Mouse (Mus musculus): ENCODE results near the gene Nedd4.

Nedd4 gene

DNA sequence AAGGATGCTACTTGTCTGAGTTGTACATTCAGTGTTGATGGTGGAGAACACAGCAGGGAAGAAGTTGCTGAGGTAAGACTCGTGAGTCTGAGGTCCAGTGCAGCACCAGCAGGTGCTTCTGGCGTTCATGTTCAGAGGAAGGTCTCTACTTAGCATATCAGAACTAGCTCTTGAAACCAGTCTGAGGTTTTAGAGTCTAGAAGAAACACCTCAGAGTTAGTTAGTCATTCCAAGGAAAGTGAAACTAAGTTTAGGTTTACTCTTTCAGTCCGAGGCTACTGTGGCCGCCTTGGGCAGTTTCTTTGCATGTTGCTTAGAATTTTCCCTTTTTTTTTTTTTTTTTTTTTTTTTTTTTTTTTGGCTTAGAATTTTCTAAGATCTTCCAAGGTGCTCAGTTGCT is 16.6 kb downstream of the Nedd4 start:
- DNase-seq (ENCODE audit: inconsistent ontology term) = no peak

DNA sequence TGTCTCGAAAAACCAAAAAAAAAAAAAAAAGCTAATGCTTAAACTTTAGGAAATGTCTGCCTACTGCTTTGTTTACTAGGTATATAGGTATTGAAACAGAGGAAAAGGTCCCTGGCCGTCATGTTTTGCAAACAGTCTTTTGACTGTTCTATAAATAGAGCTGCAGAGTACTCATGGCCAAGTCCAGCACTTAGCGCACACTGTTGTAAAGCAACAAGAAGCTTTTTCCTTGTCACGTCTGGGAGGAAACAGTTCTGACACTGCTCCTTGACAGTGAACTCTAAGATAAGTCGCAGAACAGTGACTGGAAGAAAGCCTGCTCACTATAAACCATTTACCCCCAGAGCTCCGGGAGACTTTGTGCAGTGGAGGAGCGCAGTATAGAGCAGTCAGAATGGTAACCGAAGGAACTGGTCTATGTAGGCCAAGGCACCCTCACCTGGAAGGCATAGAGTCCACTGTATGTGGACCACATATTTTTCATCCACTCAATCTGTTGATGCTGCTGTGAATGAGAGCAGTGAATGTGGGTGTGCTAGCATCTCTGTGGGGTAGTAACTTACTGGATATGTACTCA is 19.6 kb downstream of the Nedd4 start:
- no peak for DNase-seq (ENCODE audit: inconsistent ontology term)

DNA sequence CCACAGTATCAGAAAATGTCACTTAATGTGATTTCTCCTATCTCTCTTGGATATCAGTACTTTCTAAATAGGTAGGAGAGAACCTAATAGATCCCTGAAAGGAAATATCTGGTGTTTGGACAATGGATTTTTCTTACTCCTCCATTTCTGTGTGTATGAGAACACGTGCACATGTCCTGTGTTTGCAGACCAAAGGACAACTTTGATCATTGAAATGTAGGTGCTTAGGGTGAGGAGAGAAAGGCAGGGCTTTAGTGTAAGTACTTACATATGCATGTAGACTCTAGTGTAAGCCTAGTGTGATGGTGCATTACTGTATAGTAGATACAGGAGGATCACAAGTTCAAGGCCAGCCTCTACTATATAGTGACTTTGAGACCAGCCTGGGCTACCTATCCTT is 21.1 kb downstream of the Nedd4 start:
- no peak for DNase-seq (ENCODE audit: inconsistent ontology term)

DNA sequence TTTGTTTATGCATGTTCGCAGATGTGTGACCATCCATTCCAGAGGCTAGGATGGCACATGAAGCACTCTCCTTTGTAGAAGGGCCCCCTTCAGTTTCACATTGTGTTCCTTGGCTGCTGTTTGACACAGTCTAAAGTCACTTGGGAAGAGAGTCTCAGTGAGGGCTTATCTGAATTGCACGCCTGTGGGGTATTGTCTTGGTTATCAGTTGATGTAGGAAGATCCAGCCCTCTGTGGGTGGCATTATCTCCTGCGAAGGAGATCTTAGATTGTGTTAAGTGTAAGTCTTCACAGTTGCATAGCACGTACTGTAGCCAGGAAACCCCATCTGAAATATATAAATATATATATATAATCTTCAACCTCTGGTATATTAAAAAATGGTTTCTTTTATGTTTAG is 23.1 kb downstream of the Nedd4 start:
- no peak for DNase-seq (ENCODE audit: inconsistent ontology term)

DNA sequence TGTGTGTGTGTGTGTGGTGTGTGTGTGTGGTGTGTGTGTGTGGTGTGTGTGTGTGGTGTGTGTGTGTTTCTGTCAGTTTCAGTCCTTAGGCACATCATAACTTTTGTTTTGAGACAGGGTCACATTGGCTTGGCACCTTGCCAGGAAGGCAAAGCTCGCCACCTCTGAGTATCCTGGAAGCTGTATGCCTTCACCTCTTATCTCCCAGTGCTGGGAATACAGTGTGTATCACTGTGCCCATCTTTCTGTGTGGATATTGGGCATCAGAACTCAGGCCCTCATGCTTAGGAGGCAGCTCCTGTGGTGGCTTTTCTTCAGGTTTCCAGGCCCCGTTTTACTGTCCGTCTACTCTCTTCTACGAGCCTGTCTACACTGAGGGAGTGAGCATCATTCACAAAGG is 24.4 kb downstream of the Nedd4 start:
- no peak for DNase-seq (ENCODE audit: inconsistent ontology term)

DNA sequence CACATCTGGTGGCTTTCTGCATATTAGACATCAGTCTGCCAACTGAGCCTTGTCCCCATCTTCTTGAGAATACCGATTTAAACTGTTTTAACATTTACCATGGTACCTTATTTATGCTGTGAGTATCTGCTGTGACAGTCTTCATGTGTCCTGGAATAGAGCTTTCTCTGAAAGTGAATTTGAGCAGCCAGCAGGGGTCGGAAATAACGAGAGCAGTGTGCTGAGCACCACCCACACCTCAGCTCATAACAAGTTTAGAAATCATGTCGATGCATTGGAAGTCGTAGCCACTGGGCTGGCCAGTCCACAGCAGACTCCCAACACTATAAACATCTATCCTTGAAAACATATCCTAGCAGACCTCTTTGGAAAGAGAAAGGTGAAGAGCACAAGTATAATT is 27.4 kb downstream of the Nedd4 start:
- no peak for DNase-seq (ENCODE audit: inconsistent ontology term)

DNA sequence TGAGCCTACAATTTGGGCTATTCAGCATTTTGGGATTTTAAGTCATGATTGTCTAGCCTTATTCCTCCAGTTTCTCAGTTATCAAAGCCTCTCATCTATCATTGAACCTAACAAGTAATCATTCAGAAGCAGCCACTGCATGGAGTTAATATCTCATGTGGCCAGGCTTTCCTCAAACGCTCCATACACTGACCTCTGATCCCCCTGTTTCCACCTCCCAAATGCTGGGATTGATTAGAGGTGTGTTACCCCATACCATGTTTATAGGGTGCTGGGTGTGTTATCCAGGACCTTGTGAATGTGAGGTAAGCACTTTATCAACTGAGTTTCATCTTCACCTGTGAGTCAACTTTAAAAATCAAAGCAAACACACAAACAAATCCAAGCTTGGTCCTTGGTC is 28.7 kb downstream of the Nedd4 start:
- no peak for DNase-seq (ENCODE audit: inconsistent ontology term)

DNA sequence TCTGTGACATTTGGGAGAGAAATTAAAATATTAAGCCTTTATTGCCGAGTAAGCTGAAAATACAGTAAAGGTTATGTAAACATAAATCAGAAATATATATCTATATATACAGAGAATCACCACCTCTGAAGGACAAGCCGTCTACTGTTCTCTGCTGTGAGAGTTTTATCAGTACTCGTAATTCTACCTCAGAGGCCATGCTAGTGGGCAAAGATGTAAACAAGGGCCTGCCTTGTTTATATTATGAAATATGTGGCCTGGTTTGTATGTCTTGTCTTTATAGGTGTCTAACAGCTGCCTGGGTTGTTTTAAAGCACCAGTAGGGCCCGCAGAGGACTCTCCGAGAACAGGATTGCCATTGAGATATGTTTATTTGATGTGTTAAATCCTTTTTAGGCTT is 29.8 kb downstream of the Nedd4 start:
- DNase-seq (ENCODE audit: inconsistent ontology term) = no peak

DNA sequence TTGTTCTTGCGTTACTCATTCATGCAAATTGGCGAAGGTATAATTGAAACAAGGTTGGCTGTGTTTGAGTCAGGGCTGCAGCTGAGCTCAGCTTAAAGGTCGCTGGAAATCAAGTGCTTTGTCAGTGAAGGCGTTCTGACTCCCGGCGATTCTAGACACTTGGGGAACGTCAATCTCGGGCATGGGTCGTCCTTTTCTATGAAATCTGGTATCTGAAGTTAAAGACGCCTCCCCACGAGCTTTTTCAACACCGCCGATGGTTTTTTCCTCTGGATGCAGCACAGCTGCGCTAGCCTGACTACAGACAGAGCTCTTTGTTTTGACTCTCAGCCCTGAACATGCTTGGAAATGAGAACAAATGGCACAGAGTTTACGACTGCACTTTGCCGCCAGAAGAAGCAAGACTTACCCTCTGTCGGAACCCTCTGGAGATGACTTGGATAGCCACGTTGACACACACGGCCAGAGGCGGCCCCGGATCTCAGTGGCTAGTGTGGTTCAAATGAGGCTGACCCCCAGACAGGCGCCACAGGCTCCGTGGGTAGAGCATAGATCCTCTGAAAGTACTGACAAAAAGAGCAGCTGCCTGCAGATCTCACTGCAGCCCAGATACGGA is 31.0 kb downstream of the Nedd4 start:
- peak; percentile 12 for DNase-seq (ENCODE audit: inconsistent ontology term)

DNA sequence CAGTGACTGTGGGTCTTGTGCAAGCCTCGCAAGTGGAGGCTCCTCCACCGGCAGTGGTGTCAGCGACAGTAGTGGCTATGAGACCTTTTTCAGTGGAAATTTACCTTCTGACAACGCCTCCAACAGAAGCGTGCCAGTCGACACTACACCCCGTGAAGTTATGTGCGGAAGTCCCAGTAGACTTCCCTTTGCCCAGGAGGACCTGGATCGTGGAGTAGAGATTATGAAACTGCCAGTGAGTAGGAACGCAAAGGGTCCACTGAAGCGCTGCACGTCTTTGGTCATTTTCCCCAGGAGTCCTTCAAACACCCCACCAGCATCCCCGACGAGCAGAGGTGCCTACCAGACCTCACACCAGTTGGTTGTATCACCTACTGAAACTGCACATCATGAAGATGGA is 31.7 kb downstream of the Nedd4 start:
- DNase-seq (ENCODE audit: inconsistent ontology term) = no peak

DNA sequence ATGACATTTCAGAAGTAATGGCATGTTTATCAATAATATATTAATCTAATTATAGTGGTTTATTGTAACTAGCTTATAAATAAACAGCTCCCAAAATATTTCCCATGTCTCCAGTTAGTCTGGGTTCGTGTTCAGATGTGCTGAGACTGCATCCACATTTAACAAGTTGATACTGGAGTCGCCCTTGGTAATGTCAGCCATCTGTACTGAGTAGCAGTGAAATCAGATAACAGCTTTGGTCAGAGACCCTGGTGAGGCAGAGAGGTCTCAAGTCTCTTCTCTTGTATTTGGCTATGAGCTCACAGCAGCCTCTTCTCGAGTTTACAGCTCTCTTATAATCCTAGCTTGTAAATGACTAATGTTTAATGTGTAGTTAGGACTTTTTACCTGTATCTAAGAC is 34.4 kb downstream of the Nedd4 start:
- no peak for DNase-seq (ENCODE audit: inconsistent ontology term)

DNA sequence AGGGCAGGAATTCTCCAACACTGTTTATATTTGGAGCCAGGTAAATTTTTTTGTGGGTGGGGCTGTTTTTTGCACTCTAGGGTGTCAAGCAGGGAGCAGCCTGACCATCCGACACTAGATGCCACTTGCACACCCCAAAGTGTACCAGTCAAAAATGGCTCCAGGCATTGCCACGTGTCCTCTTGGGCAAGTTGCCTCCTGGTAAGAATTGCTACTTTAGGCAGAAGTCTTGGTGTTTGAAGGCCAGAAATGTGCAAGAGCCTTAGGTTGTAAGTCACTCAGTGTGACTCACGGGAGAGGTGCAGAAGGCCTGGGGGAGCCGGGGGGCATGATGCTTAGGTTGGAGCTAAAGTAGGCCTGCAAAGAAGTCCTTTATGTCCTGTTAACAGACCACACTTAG is 35.6 kb downstream of the Nedd4 start:
- DNase-seq (ENCODE audit: inconsistent ontology term) = no peak

DNA sequence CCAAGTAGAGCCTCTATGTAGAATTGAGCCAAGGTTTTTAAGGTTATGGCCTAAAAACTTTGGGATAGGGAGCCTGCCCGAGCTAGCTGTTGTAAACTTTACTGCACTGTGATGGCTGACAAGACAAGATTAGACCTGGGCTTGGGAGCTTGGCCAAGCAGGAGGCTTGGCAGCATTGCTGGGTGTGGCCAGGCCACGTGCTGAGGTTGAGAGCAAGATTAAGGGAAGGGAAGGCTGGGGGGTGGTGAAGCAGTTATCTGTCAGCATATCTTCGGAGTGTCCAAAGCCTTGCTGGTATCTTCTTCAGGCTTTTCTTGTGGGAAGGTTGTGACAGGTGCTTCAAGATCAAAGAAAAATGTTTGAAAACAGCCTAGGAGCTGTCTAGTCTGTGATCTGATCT is 37.6 kb downstream of the Nedd4 start:
- no peak for DNase-seq (ENCODE audit: inconsistent ontology term)

DNA sequence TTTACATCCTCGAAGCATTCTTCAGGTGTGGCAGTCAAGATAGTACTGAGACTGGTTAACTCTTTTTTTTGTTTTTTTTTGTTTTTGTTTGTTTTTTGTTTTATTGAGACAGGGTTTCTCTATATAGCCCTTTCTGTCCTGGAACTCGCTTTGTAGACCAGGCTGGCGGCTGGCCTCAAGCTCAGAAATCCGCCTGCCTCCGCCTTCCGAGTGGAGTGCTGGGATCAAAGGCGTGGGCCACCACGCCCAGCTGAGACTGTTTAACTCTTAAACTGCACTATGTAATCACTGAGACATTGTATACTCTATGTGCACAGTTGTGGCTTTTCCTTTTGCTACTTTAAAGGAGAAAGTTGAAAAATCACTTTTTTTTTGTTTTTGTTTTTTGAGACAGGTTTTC is 39.3 kb downstream of the Nedd4 start:
- DNase-seq (ENCODE audit: inconsistent ontology term) = no peak

DNA sequence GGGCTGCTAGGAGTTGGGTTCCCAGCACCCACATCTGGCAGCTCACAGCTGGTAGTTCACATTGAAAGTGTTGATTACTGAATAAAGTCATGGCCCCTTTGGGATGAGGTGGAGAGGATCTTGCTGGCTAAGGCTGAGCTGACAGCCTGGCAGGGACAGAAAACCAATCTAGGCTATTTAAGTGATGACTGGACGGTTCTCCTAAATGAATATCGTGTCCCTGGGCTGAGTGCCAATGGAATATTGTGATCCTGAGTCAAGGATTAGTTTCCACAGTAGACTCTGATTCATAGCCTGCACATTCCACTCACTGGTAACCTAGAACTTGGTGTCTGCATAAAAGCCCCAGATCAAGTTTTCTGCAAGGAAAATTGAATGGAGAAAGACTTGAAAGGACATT is 39.9 kb downstream of the Nedd4 start:
- peak; percentile 94 for DNase-seq (ENCODE audit: inconsistent ontology term)

DNA sequence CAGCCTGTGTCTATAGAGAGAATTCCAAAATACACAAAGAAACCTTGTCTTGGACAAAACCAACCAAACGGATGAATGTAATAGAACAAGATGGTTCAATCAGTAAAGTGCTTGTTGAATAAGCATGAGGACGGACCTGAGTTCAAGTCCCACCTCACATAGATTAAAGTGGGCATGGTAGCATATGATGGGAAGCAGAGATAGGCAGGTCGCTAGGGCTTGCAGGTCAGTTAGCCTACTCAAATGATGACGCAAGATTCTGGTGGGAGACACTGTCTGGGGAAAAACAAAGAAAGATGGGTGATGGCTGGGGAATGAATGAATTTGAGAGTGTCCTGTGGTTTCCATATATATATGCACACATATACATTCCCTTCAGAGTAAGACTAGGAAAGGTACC is 41.0 kb downstream of the Nedd4 start:
- DNase-seq (ENCODE audit: inconsistent ontology term) = no peak

DNA sequence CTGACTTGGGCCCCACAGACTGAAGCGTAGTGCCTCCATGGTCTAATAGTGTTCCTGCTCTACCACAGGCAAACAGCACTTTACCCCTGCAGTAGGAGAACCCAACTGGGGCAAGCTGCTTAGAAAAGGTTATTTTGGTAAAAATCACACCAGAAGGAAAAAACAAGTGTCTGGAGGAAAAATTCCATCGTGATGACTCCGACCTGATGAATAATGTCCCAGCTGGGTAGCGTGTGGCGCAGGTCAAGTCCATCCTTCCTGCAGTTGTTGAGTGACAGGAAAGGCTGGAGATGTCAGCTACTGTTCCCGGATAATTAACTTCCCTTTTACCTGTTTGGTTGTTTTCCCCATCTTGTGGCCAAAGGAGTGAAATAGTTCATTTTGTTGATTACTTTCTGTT is 41.6 kb downstream of the Nedd4 start:
- DNase-seq (ENCODE audit: inconsistent ontology term) = peak; percentile 58

DNA sequence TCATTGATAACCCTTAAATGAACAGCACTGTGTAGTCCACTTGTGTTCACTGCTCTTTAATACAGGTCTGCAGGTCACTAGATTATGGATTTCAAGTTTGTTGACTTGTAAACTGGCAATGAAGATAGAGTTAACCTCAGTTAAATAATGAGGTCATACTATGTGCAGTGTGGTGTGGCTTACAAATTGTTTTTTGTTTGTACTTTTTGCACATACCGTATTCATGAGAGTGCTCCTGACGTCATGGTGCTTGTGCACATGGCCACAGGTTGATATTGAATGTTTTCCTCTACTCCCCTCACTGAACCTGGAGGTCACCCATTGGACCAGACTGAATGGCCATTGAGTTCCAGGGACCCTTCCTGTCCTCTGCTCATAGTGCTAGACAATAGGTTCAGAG is 43.1 kb downstream of the Nedd4 start:
- no peak for DNase-seq (ENCODE audit: inconsistent ontology term)

DNA sequence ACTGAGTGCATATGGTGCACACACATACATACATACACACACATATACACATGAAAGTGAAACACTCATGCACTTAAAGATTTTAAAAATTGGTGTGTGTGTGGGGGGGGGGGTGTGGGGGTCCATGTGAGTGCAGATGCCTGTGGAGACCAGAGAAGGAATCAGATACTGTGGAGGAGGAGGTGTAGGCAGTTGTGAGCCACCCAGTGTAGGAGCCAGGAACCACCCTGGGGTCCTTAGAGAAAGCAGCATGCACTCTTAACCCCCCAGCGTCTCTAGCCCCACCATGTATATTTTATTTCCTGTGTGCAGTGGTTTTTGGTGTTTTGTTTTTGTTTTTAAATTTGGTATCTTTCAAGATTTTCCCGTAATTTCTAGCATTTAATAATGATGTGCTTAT is 45.9 kb downstream of the Nedd4 start:
- DNase-seq (ENCODE audit: inconsistent ontology term) = no peak

DNA sequence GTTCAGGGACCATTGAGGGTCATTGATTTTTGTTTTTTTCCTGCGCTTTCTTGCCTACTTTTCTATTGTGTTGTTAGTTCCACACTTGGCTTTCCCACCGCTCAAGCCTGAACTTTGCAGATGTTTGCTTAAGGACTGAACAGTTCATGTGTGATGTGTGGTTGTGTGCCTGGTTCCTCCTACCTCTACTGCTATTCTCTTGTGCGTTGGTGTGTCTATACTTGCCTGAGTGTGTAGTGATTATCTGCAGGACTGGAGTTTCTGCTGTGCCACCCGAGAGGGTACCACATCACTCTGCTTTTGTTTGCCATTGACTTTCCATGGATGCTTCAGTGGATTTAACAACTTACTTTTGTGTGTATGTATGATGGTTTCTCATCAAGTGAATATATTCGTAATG is 46.5 kb downstream of the Nedd4 start:
- no peak for DNase-seq (ENCODE audit: inconsistent ontology term)

DNA sequence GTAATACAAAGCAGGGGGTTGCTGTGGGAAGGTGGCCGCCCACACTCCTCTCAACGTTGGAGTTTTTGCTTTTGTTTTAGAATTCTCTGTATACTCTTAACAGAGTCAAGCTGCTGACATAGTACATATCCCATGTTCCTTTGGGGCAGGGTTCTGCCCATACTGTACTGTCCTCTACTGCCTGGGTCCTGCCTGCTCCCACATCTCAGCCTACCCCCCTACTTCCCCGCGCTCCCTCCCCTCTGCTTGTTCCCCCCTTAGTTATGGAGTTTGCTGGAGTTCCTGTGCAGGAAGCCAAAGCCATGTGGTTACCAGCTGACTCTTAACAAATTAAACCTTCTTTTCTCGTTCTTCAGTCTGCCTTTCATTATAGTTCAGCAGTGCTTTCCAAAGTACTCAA is 47.9 kb downstream of the Nedd4 start:
- no peak for DNase-seq (ENCODE audit: inconsistent ontology term)

DNA sequence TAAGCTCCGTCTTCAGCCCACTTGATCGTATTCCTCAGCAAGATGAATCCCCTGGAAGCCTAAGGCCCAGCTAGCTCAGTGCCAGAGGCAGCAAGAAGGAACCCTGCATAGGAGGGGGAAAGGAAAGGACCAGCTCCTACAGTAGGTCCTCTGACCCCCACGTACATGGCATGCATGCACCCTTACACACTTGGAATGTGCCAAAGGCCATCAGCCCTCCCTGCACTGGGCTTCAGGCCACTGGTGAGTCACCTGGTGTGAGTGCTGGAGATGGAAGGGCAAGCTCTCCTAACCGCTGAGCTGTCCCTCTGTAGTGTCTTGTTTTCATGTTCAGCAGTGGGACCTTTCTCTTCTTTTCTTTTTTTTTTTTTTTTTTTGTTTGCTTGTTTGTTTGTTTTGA is 52.8 kb downstream of the Nedd4 start:
- DNase-seq (ENCODE audit: inconsistent ontology term) = peak; percentile 85

DNA sequence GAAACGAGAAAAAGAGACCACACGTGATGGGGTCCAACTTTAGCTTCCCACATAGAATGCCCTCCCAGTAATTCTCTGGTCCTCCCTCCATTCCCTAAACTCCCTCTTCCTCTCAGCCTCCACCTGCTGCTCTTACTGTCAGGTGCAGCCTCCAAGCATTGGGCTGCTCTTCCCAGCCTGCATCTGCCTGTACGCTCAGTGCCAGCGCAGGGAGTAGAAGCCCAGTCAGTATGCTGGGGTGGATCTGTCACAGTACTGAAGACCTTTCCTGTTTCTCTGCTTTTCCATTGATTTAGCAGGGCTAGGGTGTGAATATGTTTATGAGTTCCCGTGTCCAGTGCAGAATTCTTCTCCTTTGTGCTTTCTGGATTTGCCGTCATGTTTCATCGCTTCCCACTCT is 54.1 kb downstream of the Nedd4 start:
- no peak for DNase-seq (ENCODE audit: inconsistent ontology term)

DNA sequence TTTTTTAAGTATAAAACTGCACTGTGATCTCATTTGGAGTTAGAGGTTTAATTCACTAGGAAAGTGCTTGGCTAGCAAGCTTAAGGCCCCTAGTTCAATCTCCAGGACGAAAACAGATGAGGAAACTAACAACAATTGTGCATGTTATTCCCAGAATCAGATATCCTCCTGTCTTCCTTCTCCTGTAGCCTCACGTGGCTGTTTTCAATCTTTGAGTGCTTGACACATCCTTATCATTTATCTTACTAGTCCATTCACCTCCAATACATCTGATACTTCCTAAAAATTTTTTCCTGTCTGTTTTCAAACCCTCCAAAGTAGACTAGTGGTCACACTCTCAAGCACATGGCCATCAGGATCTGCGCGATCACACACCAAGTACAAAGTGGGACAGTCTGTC is 57.0 kb downstream of the Nedd4 start:
- no peak for DNase-seq (ENCODE audit: inconsistent ontology term)

All from Muller cell, postnatal 12 days (primary cell).